Mouse (Mus musculus): ENCODE measurements around the gene Sf3b1. TPM values are rescaled to one million over a fixed set of nuclear protein-coding genes. Genes with fewer than 3 reads are reported as not detected.

The Sf3b1 gene
- polyA plus RNA-seq (2015; fragmentation: Illumina TruSeq; extraction: RNeasy Lipid Tissue Mini Kit (QIAGEN cat#74804); ENCODE audit: low read depth, low replicate concordance), result 153 TPM

GRCm38 (mm10) chr1:55027253-55027801 is at the start of gene Sf3b1:
Gene Sf3b1, minus strand, starts transcription at chr1:55027481.

GRCm38 (mm10) chr1:55052355-55052953 is 25.2 kb upstream of the Sf3b1 start, which contains the start of gene Coq10b:
Gene Coq10b, plus strand, starts transcription at chr1:55052770.

Other genes starting within 250 kb of the Sf3b1 start
- gene Ankrd44, start 101.1 kb downstream of the Sf3b1 start, polyA plus RNA-seq (2015; fragmentation: Illumina TruSeq; extraction: RNeasy Lipid Tissue Mini Kit (QIAGEN cat#74804); ENCODE audit: low read depth, low replicate concordance), result 14.4 TPM
- 47.5 TPM for gene Coq10b, start 25.3 kb upstream of the Sf3b1 start, polyA plus RNA-seq (2015; fragmentation: Illumina TruSeq; extraction: RNeasy Lipid Tissue Mini Kit (QIAGEN cat#74804); ENCODE audit: low read depth, low replicate concordance)
- gene Hspe1, start 60.7 kb upstream of the Sf3b1 start, polyA plus RNA-seq (2015; fragmentation: Illumina TruSeq; extraction: RNeasy Lipid Tissue Mini Kit (QIAGEN cat#74804); ENCODE audit: low read depth, low replicate concordance), result 251 TPM
- gene Hspd1, start 60.8 kb upstream of the Sf3b1 start, polyA plus RNA-seq (2015; fragmentation: Illumina TruSeq; extraction: RNeasy Lipid Tissue Mini Kit (QIAGEN cat#74804); ENCODE audit: low read depth, low replicate concordance), result 163 TPM
- 88.7 TPM for gene Mob4, start 103.8 kb upstream of the Sf3b1 start, polyA plus RNA-seq (2015; fragmentation: Illumina TruSeq; extraction: RNeasy Lipid Tissue Mini Kit (QIAGEN cat#74804); ENCODE audit: low read depth, low replicate concordance)
- 21.2 TPM for gene Rftn2, start 199.3 kb upstream of the Sf3b1 start, polyA plus RNA-seq (2015; fragmentation: Illumina TruSeq; extraction: RNeasy Lipid Tissue Mini Kit (QIAGEN cat#74804); ENCODE audit: low read depth, low replicate concordance)
- 6.5 TPM for gene Mars2, start 209.7 kb upstream of the Sf3b1 start, polyA plus RNA-seq (2015; fragmentation: Illumina TruSeq; extraction: RNeasy Lipid Tissue Mini Kit (QIAGEN cat#74804); ENCODE audit: low read depth, low replicate concordance)